Mouse (Mus musculus) CH12.LX (cell line): ENCODE measurements around the gene Frat2. TPM values are rescaled to one million over a fixed set of nuclear protein-coding genes. Genes with fewer than 3 reads are reported as not detected.

Experiments
- DNase-seq: peaks from one replicate; pipeline ENCODE4 v3.0.0-alpha.2; 2013; ENCODE audit errors: extremely low read depth
- H3K27ac ChIP-seq: 2 replicates; pipeline ENCODE4 v1.5.1; 2012; ENCODE audit warnings: low read depth, mild to moderate bottlenecking, control low read depth, moderate library complexity; ENCODE audit not compliant: insufficient read depth
- H3K27me3 ChIP-seq: replicated peaks from 2 replicates; pipeline ENCODE3; 2012; ENCODE audit warnings: inconsistent platforms
- H3K36me3 ChIP-seq, 2 experiments: replicated peaks in 1 of 2; 2 replicates each; pipeline versions ENCODE3 to v1.6.1; 2012; ENCODE audit warnings: inconsistent platforms in 1 of 2, low read length in 1 of 2, mild to moderate bottlenecking in 1 of 2, mixed read lengths in 1 of 2, moderate library complexity in 1 of 2; ENCODE audit not compliant: control insufficient read depth in 1 of 2, insufficient read depth in 1 of 2
- H3K4me1 ChIP-seq, 2 experiments: 2 replicates each; pipeline ENCODE4 v1.6.1; 2012; ENCODE audit warnings: inconsistent platforms in 1 of 2, moderate library complexity in 1 of 2; ENCODE audit not compliant: insufficient read depth in 2 of 2, control insufficient read depth in 1 of 2
- H3K4me2 ChIP-seq: 2 replicates; pipeline ENCODE4 v1.6.1; 2012; ENCODE audit warnings: low read depth, mild to moderate bottlenecking, control low read depth; ENCODE audit not compliant: poor library complexity, insufficient read depth, severe bottlenecking
- H3K4me3 ChIP-seq, 3 experiments: fragments of 150-350 bp in 1 of 3; sonication (generic) in 1 of 3; replicated peaks in 1 of 3; 2 replicates each; pipeline versions ENCODE3 to v1.5.1; 2011 to 2012; ENCODE audit warnings: low read depth in 2 of 3, low read length in 2 of 3, mild to moderate bottlenecking in 2 of 3, moderate library complexity in 2 of 3, control low read depth in 1 of 3, improper control_type of control experiment in 1 of 3, inconsistent platforms in 1 of 3, mixed read lengths in 1 of 3; ENCODE audit not compliant: poor library complexity in 1 of 3
- H3K79me2 ChIP-seq: replicated peaks from 2 replicates; pipeline ENCODE4 v1.6.1; 2012; ENCODE audit warnings: mild to moderate bottlenecking, moderate library complexity; ENCODE audit not compliant: control insufficient read depth, poor library complexity, insufficient read depth, severe bottlenecking; ENCODE audit errors: extremely low read depth
- H3K9ac ChIP-seq: 2 replicates; pipeline ENCODE4 v1.6.1; 2012; ENCODE audit warnings: low read depth, mild to moderate bottlenecking, control low read depth, moderate library complexity; ENCODE audit not compliant: insufficient read depth
- H3K9me3 ChIP-seq: replicated peaks from 2 replicates; pipeline ENCODE3; 2012; ENCODE audit warnings: low read length, inconsistent platforms, mixed read lengths
- BHLHE40 ChIP-seq: IDR thresholded peaks from 2 replicates; pipeline ENCODE4 v1.6.1; 2011; ENCODE audit warnings: mild to moderate bottlenecking, low read depth, low read length, improper control_type of control experiment
- CHD1 ChIP-seq: IDR thresholded peaks from 2 replicates; pipeline ENCODE4 v1.6.1; 2012; ENCODE audit warnings: low read depth, low read length, improper control_type of control experiment, inconsistent platforms
- E2F4 ChIP-seq: IDR thresholded peaks from 2 replicates; pipeline ENCODE4 v1.6.1; 2011; ENCODE audit warnings: low read depth, low read length, improper control_type of control experiment; ENCODE audit not compliant: insufficient replicate concordance
- ELF1 ChIP-seq: IDR thresholded peaks from 2 replicates; pipeline ENCODE4 v1.6.1; 2014; ENCODE audit warnings: low read depth, mild to moderate bottlenecking, inconsistent platforms, low read length, improper control_type of control experiment
- EP300 ChIP-seq: IDR thresholded peaks from 2 replicates; pipeline ENCODE4 v1.6.1; 2011; ENCODE audit warnings: low read length, improper control_type of control experiment
- ETS1 ChIP-seq: conservative IDR thresholded peaks from 2 replicates; pipeline ENCODE4 v1.6.1; 2012; ENCODE audit warnings: low read depth, mild to moderate bottlenecking, inconsistent platforms, low read length, improper control_type of control experiment, moderate library complexity
- GABPA ChIP-seq: IDR thresholded peaks from 2 replicates; pipeline ENCODE4 v1.6.1; 2012; ENCODE audit warnings: low read depth, low read length, improper control_type of control experiment, inconsistent platforms; ENCODE audit not compliant: insufficient replicate concordance
- JUN ChIP-seq: IDR thresholded peaks from 2 replicates; pipeline ENCODE4 v1.6.1; 2011; ENCODE audit warnings: low read depth, mild to moderate bottlenecking, low read length, improper control_type of control experiment, moderate library complexity; ENCODE audit not compliant: insufficient read depth
- JUND ChIP-seq: conservative IDR thresholded peaks from 2 replicates; pipeline ENCODE4 v1.6.1; 2011; ENCODE audit warnings: low read depth, low read length, improper control_type of control experiment
- MAFK ChIP-seq: IDR thresholded peaks from 2 replicates; pipeline ENCODE4 v1.6.1; 2011; ENCODE audit warnings: low read length, improper control_type of control experiment; ENCODE audit not compliant: insufficient replicate concordance
- MAX ChIP-seq: IDR thresholded peaks from 2 replicates; pipeline ENCODE4 v1.6.1; 2011; ENCODE audit warnings: low read length, improper control_type of control experiment
- MEF2A ChIP-seq: IDR thresholded peaks from 2 replicates; pipeline ENCODE4 v1.6.1; 2014; ENCODE audit warnings: low read depth, mild to moderate bottlenecking, inconsistent platforms, low read length, improper control_type of control experiment, borderline replicate concordance
- MYC ChIP-seq: IDR thresholded peaks from 2 replicates; pipeline ENCODE4 v1.6.1; 2011; ENCODE audit warnings: low read depth, mild to moderate bottlenecking, improper control_type of control experiment, low read length
- NRF1 ChIP-seq: IDR thresholded peaks from 2 replicates; pipeline ENCODE4 v1.6.1; 2014; ENCODE audit warnings: low read depth, mild to moderate bottlenecking, inconsistent platforms, low read length, improper control_type of control experiment, moderate library complexity
- PAX5 ChIP-seq: IDR thresholded peaks from 2 replicates; pipeline ENCODE4 v1.6.1; 2012; ENCODE audit warnings: low read length, inconsistent platforms, mixed read lengths
- POLR2AphosphoS2 ChIP-seq: IDR thresholded peaks from 2 replicates; pipeline ENCODE4 v1.6.1; 2011; ENCODE audit warnings: low read depth, low read length, improper control_type of control experiment
- RCOR1 ChIP-seq: conservative IDR thresholded peaks from 2 replicates; pipeline ENCODE4 v1.6.1; 2012; ENCODE audit warnings: low read depth, mild to moderate bottlenecking, inconsistent platforms, low read length, improper control_type of control experiment
- SIN3A ChIP-seq: IDR thresholded peaks from 2 replicates; pipeline ENCODE4 v1.6.1; 2012; ENCODE audit warnings: low read length, improper control_type of control experiment, inconsistent platforms
- SMC3 ChIP-seq: IDR thresholded peaks from 2 replicates; pipeline ENCODE4 v1.6.1; 2011; ENCODE audit warnings: low read depth, low read length, improper control_type of control experiment
- UBTF ChIP-seq: IDR thresholded peaks from 2 replicates; pipeline ENCODE4 v1.6.1; 2012; ENCODE audit warnings: low read depth, mild to moderate bottlenecking, inconsistent platforms, low read length, improper control_type of control experiment, moderate library complexity
- ZKSCAN1 ChIP-seq: IDR thresholded peaks from 2 replicates; pipeline ENCODE4 v1.6.1; 2012; ENCODE audit warnings: low read depth, inconsistent platforms, low read length, improper control_type of control experiment, borderline replicate concordance
- ZNF384 ChIP-seq: IDR thresholded peaks from 2 replicates; pipeline ENCODE4 v1.6.1; 2012; ENCODE audit warnings: low read depth, low read length, improper control_type of control experiment, inconsistent platforms
- dilution Hi-C: fragments of 300-500 bp; cut with MboI; formaldehyde crosslinking; loops from 2 replicates; pipeline ENCODE4 v1.14.3; 2020; ENCODE audit warnings: low sequenced_read_pairs; ENCODE audit not compliant: extremely low pct_unique_long_range_greater_than_20kb, extremely low pct_ligation_motif_present
- in situ Hi-C: fragments of 300-500 bp; cut with MboI; formaldehyde crosslinking; loops from 3 replicates; pipeline ENCODE4 v1.14.3; 2019; ENCODE audit warnings: low sequenced_read_pairs, low pct_ligation_motif_present, low pct_unique_long_range_greater_than_20kb, mixed read lengths
- polyA plus RNA-seq: library from polyadenylated mRNA; unstranded; fragments of >175 nt; gene quantifications from 2 replicates; pipeline ENCODE4 v1.2.1, GENCODE M21; 2012; ENCODE audit warnings: low read depth; ENCODE audit not compliant: insufficient read length
- total RNA-seq, 2 experiments: library from RNA; depleted of rRNA; stranded (reverse); fragments of 300-350 nt in 1 of 2; fragments of >200 nt in 1 of 2; gene quantifications; 2 replicates each; pipeline ENCODE4 v1.2.3; 2012 to 2014

The Frat2 gene
- total and polyA plus RNA-seq, 3 experiments, result 0.55 to 1.3 (median 1.0) TPM

DNA sequence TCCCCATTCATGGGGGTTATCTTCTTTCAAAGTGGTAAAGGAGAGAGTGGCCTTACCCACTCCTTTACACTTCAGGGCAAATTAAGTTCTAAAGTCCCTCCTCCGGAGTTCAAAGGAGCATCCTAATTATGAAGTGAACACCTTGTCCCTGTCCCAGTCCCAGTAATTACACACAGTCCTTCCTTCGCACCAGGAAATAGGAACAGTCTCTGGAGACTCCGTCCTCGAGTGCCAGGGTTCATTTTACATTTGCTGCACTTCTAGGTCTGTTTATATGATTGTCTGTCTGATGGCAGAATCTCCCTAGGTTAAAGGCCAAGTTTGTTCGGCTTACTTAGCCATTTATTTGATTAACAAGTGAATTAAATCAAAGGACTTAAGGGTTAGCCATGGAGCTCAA lies 31.5 kb downstream of the Frat2 start:
- no peaks in the 10 kb centered on the region for H3K36me3 ChIP-seq
- peaks cover 4 to 33% of the 10 kb centered on the region in 2 experiments; a peak in 3 of 4 replicates for H3K4me1 ChIP-seq
- in situ Hi-C loops (no loop called here), dilution Hi-C loops (no loop called here)
- H3K9me3 ChIP-seq, result peaks cover 4% of the 10 kb centered on the region
- no peaks in the 10 kb centered on the region for H3K27me3 ChIP-seq
- H3K4me3 ChIP-seq, result no peak overlapping the region
- H3K4me2 ChIP-seq, result no peak overlapping the region
- DNase-seq, result no peak
- H3K27ac ChIP-seq, result no peak overlapping the region
- no peaks in the 10 kb centered on the region for H3K79me2 ChIP-seq
- no peak overlapping the region for H3K9ac ChIP-seq
- no peak for TF ChIP-seq MEF2A

DNA sequence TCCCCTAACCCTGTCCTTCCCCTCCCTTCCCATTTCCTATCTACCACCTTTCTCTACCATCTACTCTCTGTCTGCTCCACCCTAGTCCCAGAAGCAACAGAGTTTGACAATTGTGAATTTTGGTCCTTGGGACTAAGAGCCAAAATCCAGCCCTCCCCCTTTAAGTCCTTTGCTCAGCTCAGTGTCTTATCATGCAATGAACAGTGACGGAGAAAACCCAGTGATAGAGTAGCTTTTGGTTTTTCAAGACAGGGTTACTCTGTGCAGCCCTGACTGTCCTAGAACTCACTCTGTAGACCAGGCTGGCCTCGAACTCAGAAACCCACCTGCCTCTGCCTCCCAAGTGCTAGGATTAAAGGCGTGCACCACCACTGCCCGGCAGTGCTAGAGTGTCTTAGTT lies 34.6 kb downstream of the Frat2 start:
- Histone ChIP-seq H3K27ac (no peak overlapping the region), H3K4me1 (peaks cover 2 to 16% of the 10 kb centered on the region in 2 experiments; a peak in 3 of 4 replicates)
- dilution Hi-C loops, result no loop called here

DNA sequence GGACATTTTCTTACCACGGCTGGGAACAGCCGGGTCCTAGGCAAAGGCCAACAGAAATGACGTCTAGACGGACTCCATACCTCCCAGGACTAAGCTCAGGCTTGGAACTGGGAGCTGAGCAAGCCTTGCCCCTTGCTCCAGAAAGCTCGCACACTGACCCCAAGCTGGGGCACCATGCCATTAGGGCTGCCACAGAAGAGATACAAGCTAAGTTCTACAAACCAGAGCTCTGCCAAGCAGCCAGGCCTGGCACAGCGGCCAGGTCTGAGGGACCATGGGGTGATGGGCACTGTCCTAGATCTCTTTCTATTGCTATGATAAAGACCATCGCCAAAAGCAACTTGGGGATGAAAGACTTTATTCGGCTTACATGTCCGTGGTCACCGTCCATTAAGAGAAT lies 35.4 kb downstream of the Frat2 start:
- H3K9me3 ChIP-seq, result peaks cover 4% of the 10 kb centered on the region
- no peak for DNase-seq
- no peaks in the 10 kb centered on the region for H3K79me2 ChIP-seq
- no peaks in the 10 kb centered on the region for H3K27me3 ChIP-seq
- H3K9ac ChIP-seq, result no peak overlapping the region
- H3K4me3 ChIP-seq, result no peak overlapping the region
- dilution Hi-C loops (no loop called here), in situ Hi-C loops (no loop called here)
- H3K4me1 ChIP-seq, result peaks cover 2 to 8% of the 10 kb centered on the region in 2 experiments; a peak in 3 of 4 replicates
- no peak overlapping the region for H3K27ac ChIP-seq
- no peak overlapping the region for H3K4me2 ChIP-seq
- no peaks in the 10 kb centered on the region for H3K36me3 ChIP-seq
- no peak for TF ChIP-seq MAFK
- TF ChIP-seq SIN3A, result no peak
- no peak for TF ChIP-seq ETS1
- no peak for TF ChIP-seq ZKSCAN1
- no peak for TF ChIP-seq MEF2A
- no peak for TF ChIP-seq MAX
- TF ChIP-seq ZNF384, result no peak
- no peak for TF ChIP-seq CHD1
- no peak for TF ChIP-seq POLR2AphosphoS2
- no peak for TF ChIP-seq RCOR1
- no peak for TF ChIP-seq MYC
- no peak for TF ChIP-seq JUND
- no peak for TF ChIP-seq NRF1
- TF ChIP-seq E2F4, result no peak
- no peak for TF ChIP-seq ELF1
- TF ChIP-seq GABPA, result no peak
- TF ChIP-seq BHLHE40, result no peak
- no peak for TF ChIP-seq UBTF
- no peak for TF ChIP-seq SMC3
- no peak for TF ChIP-seq PAX5

More for the DNA sequence above, 34.6 kb downstream of the Frat2 start:
- H3K27me3 ChIP-seq, result no peaks in the 10 kb centered on the region
- H3K4me2 ChIP-seq, result no peak overlapping the region
- H3K9me3 ChIP-seq, result peaks cover 4% of the 10 kb centered on the region
- in situ Hi-C loops, result no loop called here
- H3K79me2 ChIP-seq, result no peaks in the 10 kb centered on the region
- no peak for DNase-seq
- no peaks in the 10 kb centered on the region for H3K36me3 ChIP-seq
- no peak overlapping the region for H3K9ac ChIP-seq
- TF ChIP-seq MAFK (no peak), EP300 (no peak), NRF1 (no peak), JUN (no peak), MYC (no peak), ELF1 (no peak), BHLHE40 (no peak), UBTF (no peak), MAX (no peak), SIN3A (no peak), ETS1 (no peak)
- H3K4me3 ChIP-seq, result no peak overlapping the region
